Mouse (Mus musculus): ENCODE data around the gene Lactb. TPM values are rescaled to one million over a fixed set of nuclear protein-coding genes. Genes with fewer than 3 reads are reported as not detected.

Gene Lactb
- total and polyA plus RNA-seq, 3 experiments, result 14.6 to 29.4 (median 23.7) TPM

DNA sequence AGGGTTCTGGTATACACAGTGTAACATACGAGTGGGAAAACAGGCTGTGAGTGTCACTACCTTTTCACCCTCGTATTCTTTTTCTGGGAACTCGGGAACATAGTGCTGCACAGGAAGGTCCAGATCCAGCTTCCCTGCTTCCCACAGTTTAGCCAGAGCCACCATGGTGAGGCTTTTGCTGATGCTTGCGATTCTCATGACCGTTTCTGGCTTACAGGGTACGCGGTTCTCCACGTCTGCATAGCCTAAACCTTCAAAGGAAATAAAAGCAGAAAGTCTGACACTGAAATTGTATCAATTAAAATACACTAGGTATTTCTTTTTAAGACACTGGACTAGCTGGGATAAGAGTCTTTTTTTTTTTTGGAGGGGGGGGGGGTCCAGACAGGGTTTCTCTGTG is 4.2 kb downstream of the Lactb start:
- dilution Hi-C loops (cut with MboI; ENCODE audit: extremely low pct_ligation_motif_present, extremely low pct_unique_long_range_greater_than_20kb, low sequenced_read_pairs) (no loop called here), in situ Hi-C loops (cut with MboI; ENCODE audit: low pct_ligation_motif_present, low pct_unique_long_range_greater_than_20kb, low sequenced_read_pairs) (no loop called here)
- Histone ChIP-seq H3K27ac (ENCODE audit: insufficient read depth, low read depth) (no peak overlapping the region), H3K36me3 (replicated peaks in 1 of 2; ENCODE audit: control insufficient read depth in 1 of 2, insufficient read depth in 1 of 2, low read length in 1 of 2) (peaks cover 10 to 52% of the 10 kb centered on the region in 2 experiments), H3K4me3 (replicated peaks in 1 of 3; ENCODE audit: low read depth in 2 of 3, low read length in 2 of 3, poor library complexity in 1 of 3) (no peak overlapping the region), H3K9me3 (replicated peaks; ENCODE audit: low read length) (no peaks in the 10 kb centered on the region), H3K4me1 (ENCODE audit: control insufficient read depth in 1 of 2, insufficient read depth in 2 of 2) (peaks cover 4 to 14% of the 10 kb centered on the region in 2 experiments), H3K27me3 (replicated peaks) (no peaks in the 10 kb centered on the region), H3K79me2 (replicated peaks; ENCODE audit: control insufficient read depth, extremely low read depth, insufficient read depth, poor library complexity, severe bottlenecking) (no peaks in the 10 kb centered on the region), H3K9ac (ENCODE audit: insufficient read depth, low read depth) (no peak overlapping the region), H3K4me2 (ENCODE audit: insufficient read depth, low read depth, poor library complexity, severe bottlenecking) (no peak overlapping the region)
- no peak for DNase-seq (ENCODE audit: extremely low read depth)
- TF ChIP-seq RCOR1 (conservative IDR thresholded peaks at IDR 0.05; ENCODE audit: low read depth, low read length) (no peak), IRF4 (IDR thresholded peaks at IDR 0.05; ENCODE audit: low read depth, low read length) (no peak), USF1 (IDR thresholded peaks at IDR 0.05; ENCODE audit: low read depth, low read length) (no peak), RAD21 (IDR thresholded peaks at IDR 0.05; ENCODE audit: low read depth, low read length) (no peak), ZKSCAN1 (IDR thresholded peaks at IDR 0.05; ENCODE audit: borderline replicate concordance, low read depth, low read length) (no peak), BHLHE40 (IDR thresholded peaks at IDR 0.05; ENCODE audit: low read depth, low read length) (no peak), POLR2AphosphoS2 (IDR thresholded peaks at IDR 0.05; ENCODE audit: low read depth, low read length) (no peak), MAZ (IDR thresholded peaks at IDR 0.05; ENCODE audit: low read depth, low read length) (no peak), EP300 (IDR thresholded peaks at IDR 0.05; ENCODE audit: low read length) (no peak), CTCF (conservative IDR thresholded peaks at IDR 0.05 in 1 of 2, IDR thresholded peaks at IDR 0.05 in 1 of 2; ENCODE audit: low read depth in 2 of 2, low read length in 2 of 2) (no peak), MXI1 (IDR thresholded peaks at IDR 0.05; ENCODE audit: low read depth, low read length) (no peak), ZMIZ1 (IDR thresholded peaks at IDR 0.05; ENCODE audit: low read depth, low read length) (no peak), MAFK (IDR thresholded peaks at IDR 0.05; ENCODE audit: insufficient replicate concordance, low read length) (no peak), TCF12 (IDR thresholded peaks at IDR 0.05; ENCODE audit: low read depth, low read length) (no peak), POLR2A (IDR thresholded peaks at IDR 0.05; ENCODE audit: low read depth, low read length) (no peak), MEF2A (IDR thresholded peaks at IDR 0.05; ENCODE audit: borderline replicate concordance, low read depth, low read length) (no peak)

DNA sequence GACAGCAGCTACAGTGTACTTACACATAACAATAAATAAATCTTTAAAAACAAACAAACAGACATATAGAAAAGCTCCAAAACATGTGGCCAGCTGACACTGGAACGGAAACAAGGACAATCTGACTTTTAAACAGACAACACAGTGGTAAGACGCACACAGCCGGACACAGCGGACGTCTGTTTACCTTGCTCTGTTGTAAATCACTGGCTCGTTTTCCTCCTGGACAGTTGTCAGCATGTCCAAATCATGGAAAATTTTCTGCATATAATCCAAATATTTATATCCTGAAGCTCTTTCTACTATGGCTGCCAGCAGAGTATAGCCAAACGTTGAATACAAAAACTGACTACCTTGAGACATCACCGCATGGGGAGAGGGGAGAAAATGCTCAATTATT is 7.8 kb downstream of the Lactb start:
- H3K4me1 ChIP-seq (ENCODE audit: control insufficient read depth in 1 of 2, insufficient read depth in 2 of 2), result peaks cover 0 to 2% of the 10 kb centered on the region in 2 experiments; a peak in 2 of 4 replicates
- in situ Hi-C loops (cut with MboI; ENCODE audit: low pct_ligation_motif_present, low pct_unique_long_range_greater_than_20kb, low sequenced_read_pairs) (no loop called here), dilution Hi-C loops (cut with MboI; ENCODE audit: extremely low pct_ligation_motif_present, extremely low pct_unique_long_range_greater_than_20kb, low sequenced_read_pairs) (no loop called here)
- no peak overlapping the region for H3K27ac ChIP-seq (ENCODE audit: insufficient read depth, low read depth)
- no peak overlapping the region for H3K4me3 ChIP-seq (replicated peaks in 1 of 3; ENCODE audit: low read depth in 2 of 3, low read length in 2 of 3, poor library complexity in 1 of 3)
- H3K27me3 ChIP-seq (replicated peaks), result no peaks in the 10 kb centered on the region
- DNase-seq (ENCODE audit: extremely low read depth), result no peak
- peaks cover 10 to 62% of the 10 kb centered on the region in 2 experiments for H3K36me3 ChIP-seq (replicated peaks in 1 of 2; ENCODE audit: control insufficient read depth in 1 of 2, insufficient read depth in 1 of 2, low read length in 1 of 2)
- no peak overlapping the region for H3K9ac ChIP-seq (ENCODE audit: insufficient read depth, low read depth)
- H3K79me2 ChIP-seq (replicated peaks; ENCODE audit: control insufficient read depth, extremely low read depth, insufficient read depth, poor library complexity, severe bottlenecking), result no peaks in the 10 kb centered on the region
- H3K9me3 ChIP-seq (replicated peaks; ENCODE audit: low read length), result no peaks in the 10 kb centered on the region
- TF ChIP-seq JUND (conservative IDR thresholded peaks at IDR 0.05; ENCODE audit: low read depth, low read length), result no peak
- no peak for TF ChIP-seq ZKSCAN1 (IDR thresholded peaks at IDR 0.05; ENCODE audit: borderline replicate concordance, low read depth, low read length)
- no peak for TF ChIP-seq BHLHE40 (IDR thresholded peaks at IDR 0.05; ENCODE audit: low read depth, low read length)
- no peak for TF ChIP-seq IRF4 (IDR thresholded peaks at IDR 0.05; ENCODE audit: low read depth, low read length)
- no peak for TF ChIP-seq MAZ (IDR thresholded peaks at IDR 0.05; ENCODE audit: low read depth, low read length)
- TF ChIP-seq POLR2A (IDR thresholded peaks at IDR 0.05; ENCODE audit: low read depth, low read length), result no peak
- TF ChIP-seq HCFC1 (IDR thresholded peaks at IDR 0.05; ENCODE audit: low read depth, low read length), result no peak
- no peak overlapping the region for H3K4me2 ChIP-seq (ENCODE audit: insufficient read depth, low read depth, poor library complexity, severe bottlenecking)

Data from CH12.LX (cell line).